Mouse (Mus musculus) Patski (cell line): ENCODE measurements around the gene Ralgps2. TPM values are rescaled to one million over a fixed set of nuclear protein-coding genes. Genes with fewer than 3 reads are reported as not detected.

Experiments
- ATAC-seq: fragments of 100-300 bp; one replicate; pipeline ENCODE4 v1.8.0; 2021
- CTCF ChIA-PET: fragments of 350-600 bp; sonication (Branson Sonifier 250); formaldehyde crosslinking; loops from one replicate; lab custom pipeline; 2022; ENCODE audit warnings: inconsistent platforms; lab: Charles Lee
- POLR2A ChIA-PET: fragments of 350-600 bp; sonication (Branson Sonifier 250); formaldehyde crosslinking; loops from one replicate; lab custom pipeline; 2022; ENCODE audit warnings: antibody characterized with exemption, inconsistent platforms; lab: Charles Lee
- DNase-seq: peaks from one replicate; pipeline ENCODE4 v3.0.0-alpha.2; 2011; ENCODE audit warnings: low read depth, low spot score
- H3K27me3 ChIP-seq: fragments of 371-371 bp; one replicate; pipeline ENCODE4 v1.5.1; 2021
- CTCF ChIP-seq: fragments of 100-300 bp; IDR thresholded peaks from one replicate; pipeline ENCODE4 v1.5.1; 2021
- in situ Hi-C: fragments of 300-500 bp; cut with MboI; formaldehyde crosslinking; loops from 3 replicates; pipeline ENCODE4 v1.11.1; 2018; ENCODE audit warnings: low pct_unique_long_range_greater_than_20kb, mixed read lengths
- polyA plus RNA-seq: library from polyadenylated mRNA; unstranded; gene quantifications from one replicate; pipeline ENCODE4 v1.2.3, GENCODE M21; 2021

The Ralgps2 gene
- polyA plus RNA-seq, 1 experiment from 2014 or later, result 7.4 TPM

DNA sequence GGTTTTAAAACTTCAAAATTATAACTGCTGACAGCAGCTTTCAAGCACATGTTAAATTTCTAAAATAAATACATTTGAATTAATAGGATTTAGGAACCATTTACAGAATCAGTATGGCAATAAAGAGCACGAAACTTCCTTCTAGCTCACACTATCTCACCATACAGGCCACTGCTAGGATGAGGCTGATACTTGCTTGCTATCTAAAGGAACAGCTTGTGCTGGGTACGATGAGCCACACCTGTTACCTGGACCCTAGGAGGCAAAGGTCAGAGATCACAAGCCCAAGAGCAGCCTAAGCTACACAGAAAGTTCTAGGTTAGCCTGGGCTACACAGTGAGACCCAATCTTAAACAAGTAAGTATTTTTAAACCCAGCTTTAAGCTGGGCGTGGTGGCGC is 30.2 kb downstream of the Ralgps2 start:
- H3K27me3 ChIP-seq, result no peaks in the 10 kb centered on the region
- ChIA-PET CTCF (interaction anchor here (1.0 to 2.3 kb wide), 3 partner anchors 8 to 168 kb away, joined by 3 to 6 read pairs (median 6); no protein-coding TSS in a partner anchor), POLR2A (no interaction called here)
- ATAC-seq (no peak), DNase-seq (no peak)
- in situ Hi-C loops, result loop anchor here (10.0 kb wide), 1 partner anchor 376 kb away; no protein-coding TSS in a partner anchor
- TF ChIP-seq CTCF, result no peak

DNA sequence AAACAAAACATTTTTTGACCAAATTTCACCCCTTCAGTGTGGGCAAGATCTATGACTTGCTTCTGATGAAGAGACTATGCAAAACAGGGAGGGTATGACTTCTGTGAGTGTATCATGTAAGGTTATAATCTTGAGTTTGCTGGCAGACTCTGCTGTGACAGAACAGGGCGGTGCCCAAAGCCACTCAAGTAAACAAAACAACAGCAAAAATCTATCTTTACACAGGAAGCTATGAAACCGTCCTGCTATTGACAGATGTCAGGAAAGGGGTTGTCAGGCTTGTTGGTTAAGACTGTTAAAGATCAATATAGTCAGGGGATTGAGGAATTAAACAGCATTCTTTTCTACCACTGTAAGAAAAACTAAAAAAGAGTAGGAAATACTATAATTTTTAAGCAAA is 33.8 kb downstream of the Ralgps2 start:
- no peak for ATAC-seq
- H3K27me3 ChIP-seq, result no peaks in the 10 kb centered on the region
- CTCF ChIA-PET, result interaction anchor here (1.1 to 1.8 kb wide), 5 partner anchors 10 to 174 kb away, joined by 3 to 6 read pairs (median 4); no protein-coding TSS in a partner anchor
- DNase-seq, result no peak
- POLR2A ChIA-PET, result interaction anchor here (0.6 to 0.8 kb wide), 2 partner anchors 176 to 209 kb away, joined by 3 read pairs; no protein-coding TSS in a partner anchor
- in situ Hi-C loops, result loop anchor here (10.0 kb wide), 1 partner anchor 379 kb away; no protein-coding TSS in a partner anchor
- no peak for TF ChIP-seq CTCF

DNA sequence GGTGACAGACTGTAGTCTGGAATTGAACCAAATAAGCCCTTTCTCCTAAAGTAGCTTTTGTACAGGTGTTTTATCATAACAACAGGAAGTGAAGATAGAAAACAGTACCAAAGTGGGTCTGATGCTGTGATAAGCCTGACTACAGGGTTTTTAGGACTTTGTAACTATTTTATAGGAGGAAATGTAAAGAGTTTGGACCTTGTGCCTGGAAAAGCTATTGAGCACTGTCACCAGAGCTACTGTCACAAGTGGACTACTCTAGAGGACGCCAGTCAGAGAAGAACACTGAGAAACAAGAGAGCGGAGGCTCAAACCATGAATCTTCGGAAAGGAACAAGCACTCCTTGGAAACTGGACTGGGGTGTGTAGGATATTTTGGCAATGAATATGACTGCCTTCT is 35.5 kb downstream of the Ralgps2 start:
- no peak for TF ChIP-seq CTCF
- no peaks in the 10 kb centered on the region for H3K27me3 ChIP-seq
- ChIA-PET CTCF (interaction anchor here (1.3 to 2.6 kb wide), 4 partner anchors 14 to 162 kb away, joined by 3 to 10 read pairs (median 4); no protein-coding TSS in a partner anchor), POLR2A (no interaction called here)
- ATAC-seq (no peak), DNase-seq (no peak)
- in situ Hi-C loops, result loop anchor here (10.0 kb wide), 1 partner anchor 381 kb away; no protein-coding TSS in a partner anchor

DNA sequence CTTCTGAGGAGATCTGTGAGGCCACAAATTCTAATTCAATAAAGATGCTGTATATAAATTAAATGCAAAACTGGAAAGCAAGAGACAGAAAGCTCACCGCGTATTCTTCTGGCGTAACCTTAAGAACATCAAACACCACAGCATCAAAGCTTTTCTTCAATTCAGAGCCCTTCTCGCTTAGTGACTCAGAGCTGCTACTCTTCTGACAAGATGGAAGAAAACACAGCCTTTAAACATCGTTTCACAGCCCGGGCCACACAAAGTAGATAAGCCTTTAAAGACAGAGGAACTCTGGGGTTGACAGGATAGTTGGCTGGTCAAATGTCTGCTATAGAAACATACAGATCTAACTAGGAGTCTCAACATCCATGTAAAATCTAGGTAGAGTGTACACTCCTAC is 37.7 kb downstream of the Ralgps2 start:
- DNase-seq (no peak), ATAC-seq (no peak)
- ChIA-PET CTCF (interaction anchor here (1.4 kb wide), 1 partner anchor 175 kb away, joined by 3 read pairs; no protein-coding TSS in a partner anchor), POLR2A (interaction anchor here (0.5 to 0.6 kb wide), 2 partner anchors 119 to 1089 kb away, joined by 4 to 6 read pairs; partner anchors contain the start of gene Qsox1)
- H3K27me3 ChIP-seq, result no peaks in the 10 kb centered on the region
- in situ Hi-C loops, result loop anchor here (10.0 kb wide), 1 partner anchor 383 kb away; no protein-coding TSS in a partner anchor
- TF ChIP-seq CTCF, result no peak

DNA sequence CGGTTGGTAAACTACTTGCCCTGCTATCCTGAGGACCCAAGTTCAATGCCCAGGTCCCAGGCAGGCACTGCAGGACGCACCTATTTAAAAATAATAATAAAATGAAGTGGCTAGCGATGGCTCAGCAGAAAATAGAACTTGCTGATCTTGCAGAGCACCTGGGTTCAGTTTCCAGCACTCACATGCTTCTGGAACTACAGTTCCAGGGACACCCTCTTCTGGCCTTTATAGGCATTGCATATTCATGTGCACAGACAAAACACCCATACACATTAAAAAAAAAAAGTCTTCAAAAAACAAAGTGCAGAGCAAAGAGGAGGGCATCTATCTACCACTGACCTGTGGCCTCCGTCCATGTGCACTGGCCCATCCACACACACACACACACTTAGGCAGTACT is 47.9 kb downstream of the Ralgps2 start:
- no peak for DNase-seq
- in situ Hi-C loops, result loop anchor here (5.0 kb wide), 1 partner anchor 149 kb away; no protein-coding TSS in a partner anchor
- POLR2A ChIA-PET, result interaction anchor here (0.6 kb wide), 1 partner anchor 819 kb away, joined by 3 read pairs; no protein-coding TSS in a partner anchor
- CTCF ChIA-PET, result interaction anchor here (2.0 kb wide), 1 partner anchor 150 kb away, joined by 5 read pairs; no protein-coding TSS in a partner anchor
- ATAC-seq, result no peak
- peak; percentile 33 for TF ChIP-seq CTCF
- H3K27me3 ChIP-seq, result no peaks in the 10 kb centered on the region

DNA sequence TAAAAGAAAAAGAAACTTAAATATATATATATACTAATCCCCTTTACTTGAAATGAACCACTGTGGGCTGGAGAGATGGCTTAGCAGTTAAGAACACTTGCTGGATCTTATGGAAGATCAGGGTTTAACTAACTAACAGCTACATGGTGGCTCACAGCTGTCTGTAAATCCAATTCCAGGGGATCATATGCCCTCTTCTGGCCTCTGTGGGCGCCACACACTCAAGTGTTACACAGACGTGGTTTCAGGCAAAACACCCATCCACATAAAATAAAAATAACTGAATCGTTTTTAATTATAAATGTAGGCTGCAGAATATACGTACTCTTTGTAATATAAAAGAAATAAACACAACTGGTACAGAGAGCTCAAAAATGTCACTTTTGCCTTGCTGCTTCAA is 50.6 kb downstream of the Ralgps2 start:
- in situ Hi-C loops, result no loop called here
- peak; percentile 57 for TF ChIP-seq CTCF
- ATAC-seq, result no peak
- DNase-seq, result no peak
- ChIA-PET POLR2A (no interaction called here), CTCF (interaction anchor here (1.0 to 1.6 kb wide), 4 partner anchors 15 to 145 kb away, joined by 3 to 4 read pairs (median 3); no protein-coding TSS in a partner anchor)
- H3K27me3 ChIP-seq, result no peaks in the 10 kb centered on the region

DNA sequence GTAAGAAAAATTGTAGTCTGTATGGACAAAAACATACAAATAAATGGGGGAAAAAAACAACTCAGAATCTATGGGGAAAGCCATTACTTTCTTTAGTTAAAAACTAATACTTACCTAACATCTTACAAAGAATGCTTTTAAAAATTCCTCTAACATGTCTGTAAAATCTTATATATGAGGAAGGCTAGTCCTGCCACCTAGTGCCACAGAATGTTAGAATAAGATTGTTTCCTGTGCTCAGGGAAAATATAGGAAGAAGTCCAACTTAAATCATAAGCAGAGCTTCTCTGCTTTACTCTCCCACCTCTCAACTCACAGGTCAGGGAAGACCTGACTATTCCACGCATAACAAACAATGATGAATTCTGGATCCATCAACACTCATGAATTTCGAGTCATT is 53.5 kb downstream of the Ralgps2 start:
- POLR2A ChIA-PET, result no interaction called here
- CTCF ChIA-PET, result interaction anchor here (1.3 kb wide), 1 partner anchor 20 kb away, joined by 3 read pairs; no protein-coding TSS in a partner anchor
- in situ Hi-C loops, result no loop called here
- H3K27me3 ChIP-seq, result no peaks in the 10 kb centered on the region
- no peak for DNase-seq
- TF ChIP-seq CTCF, result peak; percentile 26
- no peak for ATAC-seq

DNA sequence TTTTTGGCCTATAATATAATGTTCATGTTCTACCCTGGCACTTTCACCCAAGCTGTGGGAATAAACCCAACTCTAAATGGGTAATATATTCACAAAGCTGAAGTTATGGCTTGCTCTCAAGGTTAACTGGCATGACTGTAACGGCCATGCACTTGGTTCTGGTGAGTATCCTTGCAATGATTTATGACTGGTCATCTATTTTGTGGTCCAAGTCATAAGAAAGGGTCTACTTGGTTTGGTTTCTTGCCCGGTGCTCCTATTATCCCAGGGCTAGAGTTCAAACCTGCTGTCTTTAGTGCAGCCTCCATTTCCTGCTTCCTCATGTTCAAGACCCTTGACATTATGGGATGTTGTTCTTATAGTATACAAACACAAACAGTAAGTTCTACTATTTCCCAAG is 54.6 kb downstream of the Ralgps2 start:
- DNase-seq, result peak; percentile 9
- ChIA-PET POLR2A (no interaction called here), CTCF (no interaction called here)
- no peaks in the 10 kb centered on the region for H3K27me3 ChIP-seq
- TF ChIP-seq CTCF, result no peak
- in situ Hi-C loops, result no loop called here
- no peak for ATAC-seq

DNA sequence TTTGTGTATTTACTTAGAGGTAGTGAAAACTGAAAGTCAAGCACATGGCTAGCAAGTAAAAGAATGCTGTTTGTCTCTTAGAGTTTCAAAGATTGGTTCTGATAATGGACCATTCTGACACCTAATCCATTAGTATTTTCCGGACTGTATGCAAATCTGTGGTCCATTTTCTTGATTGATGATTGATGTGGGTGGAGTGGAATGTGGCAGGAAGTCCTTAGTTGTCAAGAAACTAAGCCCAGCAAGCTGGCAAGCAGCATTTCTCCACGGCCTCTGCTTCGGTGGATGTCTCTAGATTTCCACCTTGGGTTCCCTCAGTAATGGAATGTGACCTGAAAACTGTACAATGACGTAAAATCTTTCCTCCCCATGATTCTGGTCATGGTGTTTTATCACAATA is 68.8 kb downstream of the Ralgps2 start:
- ChIA-PET POLR2A (no interaction called here), CTCF (no interaction called here)
- in situ Hi-C loops, result no loop called here
- no peak for TF ChIP-seq CTCF
- DNase-seq (no peak), ATAC-seq (no peak)
- H3K27me3 ChIP-seq, result peaks cover 5% of the 10 kb centered on the region

DNA sequence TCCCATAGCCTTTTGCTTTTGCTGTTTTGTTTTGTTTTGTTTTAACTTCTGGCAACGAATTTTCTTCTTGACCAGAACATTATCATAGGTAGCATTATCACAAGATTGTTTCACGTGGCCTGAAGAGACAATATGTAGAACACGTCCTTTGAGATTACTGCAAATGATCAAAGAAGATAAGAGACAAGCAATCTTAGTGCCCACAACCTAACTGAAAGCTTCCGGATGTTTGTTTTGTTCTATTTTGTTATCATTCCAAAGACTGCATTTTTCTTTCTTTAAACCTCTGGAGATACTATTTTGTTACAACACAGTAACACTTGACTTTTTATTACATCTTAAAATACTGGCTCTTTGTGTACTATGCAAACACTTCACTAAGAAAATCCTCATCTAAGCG is 69.4 kb downstream of the Ralgps2 start:
- ATAC-seq (no peak), DNase-seq (no peak)
- no peak for TF ChIP-seq CTCF
- in situ Hi-C loops, result no loop called here
- peaks cover 5% of the 10 kb centered on the region for H3K27me3 ChIP-seq
- ChIA-PET POLR2A (no interaction called here), CTCF (no interaction called here)

DNA sequence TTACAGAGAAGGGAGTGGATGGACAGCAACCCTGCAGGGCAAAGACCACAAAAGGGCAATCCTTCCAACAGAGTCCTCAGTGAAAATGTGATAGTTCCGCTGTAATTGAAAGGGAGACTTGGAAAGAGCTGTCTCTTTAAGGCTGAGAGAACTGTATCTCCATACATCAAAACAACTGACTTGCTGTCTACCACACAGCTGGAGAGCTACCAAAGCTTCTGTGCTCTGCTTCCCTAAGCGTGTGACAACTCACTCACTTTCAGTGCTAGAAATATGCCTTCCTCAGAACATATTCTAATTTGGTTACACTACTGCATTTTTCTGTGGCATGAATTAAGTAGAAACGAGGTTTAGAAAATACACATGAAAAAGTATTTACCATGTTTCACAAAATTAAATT is 75.2 kb downstream of the Ralgps2 start:
- H3K27me3 ChIP-seq, result peaks cover 4% of the 10 kb centered on the region
- DNase-seq, result no peak
- ChIA-PET POLR2A (no interaction called here), CTCF (no interaction called here)
- in situ Hi-C loops, result no loop called here
- no peak for TF ChIP-seq CTCF
- ATAC-seq, result no peak
